Mouse (Mus musculus): ENCODE measurements around the gene 2610507B11Rik. TPM values are rescaled to one million over a fixed set of nuclear protein-coding genes. Genes with fewer than 3 reads are reported as not detected.

Gene 2610507B11Rik
- total and polyA plus RNA-seq, 2 experiments from 2014 or later = 91.2 to 108 TPM

GRCm38 (mm10) chr11:78240193-78240857 lies 21.2 kb upstream of the 2610507B11Rik start:
- ATAC-seq (ENCODE audit: insufficient read depth, low read depth) (no peak), DNase-seq (ENCODE audit: low spot score) (no peak)
- Histone ChIP-seq H3K9ac (replicated peaks; ENCODE audit: low read depth, low read length) (no peak overlapping the region), H3K4me1 (ENCODE audit: control insufficient read depth, insufficient read depth) (peaks cover 15% of the 10 kb centered on the region), H3K36me3 (replicated peaks; ENCODE audit: control insufficient read depth, insufficient read depth, low read length) (peaks cover 11% of the 10 kb centered on the region), H3K4me2 (ENCODE audit: low read depth, low read length) (no peak overlapping the region), H3K9me3 (replicated peaks; ENCODE audit: control insufficient read depth, low read length) (no peaks in the 10 kb centered on the region), H3K27ac (ENCODE audit: low read depth) (peak overlapping the region; percentile 30; the same call in 1 of the 2 replicates), H3K27me3 (ENCODE audit: control insufficient read depth, insufficient read depth, low read length) (no peaks in the 10 kb centered on the region), H3K4me3 (ENCODE audit: low read depth, low read length) (no peak overlapping the region)
- WGBS = 51% methylated on average over 9 of the region's 9 CpGs
- TF ChIP-seq CTCF (IDR thresholded peaks at IDR 0.05; ENCODE audit: low read depth) = no peak
- TF ChIP-seq EP300 (IDR thresholded peaks at IDR 0.05; ENCODE audit: low read depth) = no peak

DNA sequence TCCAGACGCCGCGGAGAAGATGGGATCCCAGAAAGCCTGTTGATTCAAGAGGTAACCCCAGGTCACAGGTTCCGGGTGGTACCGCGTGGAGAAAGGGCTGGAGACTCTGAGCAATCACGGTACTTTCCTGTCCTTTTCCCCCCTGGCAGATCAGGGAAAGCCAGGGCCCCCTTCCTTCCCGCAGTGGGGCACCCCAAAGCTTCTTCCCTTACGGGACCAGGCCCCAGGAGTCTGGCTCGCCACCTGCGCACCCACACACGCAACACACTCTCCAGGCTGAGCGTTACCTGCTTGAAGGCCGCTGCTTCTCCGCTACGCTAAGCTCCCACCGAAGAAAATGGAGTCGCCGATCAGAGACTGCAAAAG lies 16.3 kb upstream of the 2610507B11Rik start:
- DNase-seq (ENCODE audit: low spot score) (peak; percentile 14), ATAC-seq (ENCODE audit: insufficient read depth, low read depth) (peak; percentile 29)
- peaks cover 11% of the 10 kb centered on the region for H3K36me3 ChIP-seq (replicated peaks; ENCODE audit: control insufficient read depth, insufficient read depth, low read length)
- peak overlapping the region; percentile 89 for H3K4me2 ChIP-seq (ENCODE audit: low read depth, low read length)
- H3K9ac ChIP-seq (replicated peaks; ENCODE audit: low read depth, low read length) = peak overlapping the region; percentile 93
- no peaks in the 10 kb centered on the region for H3K27me3 ChIP-seq (ENCODE audit: control insufficient read depth, insufficient read depth, low read length)
- TF ChIP-seq EP300 (IDR thresholded peaks at IDR 0.05; ENCODE audit: low read depth) (no peak), CTCF (IDR thresholded peaks at IDR 0.05; ENCODE audit: low read depth) (no peak)
- H3K9me3 ChIP-seq (replicated peaks; ENCODE audit: control insufficient read depth, low read length) = no peaks in the 10 kb centered on the region
- WGBS = under 1% methylated on average over 19 of the region's 19 CpGs
- peaks cover 20% of the 10 kb centered on the region for H3K4me1 ChIP-seq (ENCODE audit: control insufficient read depth, insufficient read depth)
- peak overlapping the region; percentile 84 for H3K4me3 ChIP-seq (ENCODE audit: low read depth, low read length)
- peak overlapping the region; percentile 98 for H3K27ac ChIP-seq (ENCODE audit: low read depth)

GRCm38 (mm10) chr11:78245627-78246317 lies 15.8 kb upstream of the 2610507B11Rik start, which contains the start of the genes Sdf2 and Supt6:
Sdf2 (plus strand) TSS chr11:78245746.
Supt6 (minus strand) TSS chr11:78245987.
- TF ChIP-seq CTCF (IDR thresholded peaks at IDR 0.05; ENCODE audit: low read depth) (no peak), EP300 (IDR thresholded peaks at IDR 0.05; ENCODE audit: low read depth) (peak; percentile 85; the same call in 1 of the 2 replicates)
- no peaks in the 10 kb centered on the region for H3K9me3 ChIP-seq (replicated peaks; ENCODE audit: control insufficient read depth, low read length)
- H3K4me1 ChIP-seq (ENCODE audit: control insufficient read depth, insufficient read depth) = peaks cover 17% of the 10 kb centered on the region
- WGBS = under 1% methylated on average over 50 of the region's 50 CpGs
- no peaks in the 10 kb centered on the region for H3K27me3 ChIP-seq (ENCODE audit: control insufficient read depth, insufficient read depth, low read length)
- H3K9ac ChIP-seq (replicated peaks; ENCODE audit: low read depth, low read length) = peak within 1 kb of the TSS; percentile 93
- peak within 1 kb of the TSS; percentile 89 for H3K4me2 ChIP-seq (ENCODE audit: low read depth, low read length)
- DNase-seq (ENCODE audit: low spot score) (peak; percentile 92), ATAC-seq (ENCODE audit: insufficient read depth, low read depth) (peak; percentile 94)
- peak within 1 kb of the TSS; percentile 84 for H3K4me3 ChIP-seq (ENCODE audit: low read depth, low read length)
- peaks cover 8% of the 10 kb centered on the region for H3K36me3 ChIP-seq (replicated peaks; ENCODE audit: control insufficient read depth, insufficient read depth, low read length)
- peak within 1 kb of the TSS; percentile 98 for H3K27ac ChIP-seq (ENCODE audit: low read depth)

DNA sequence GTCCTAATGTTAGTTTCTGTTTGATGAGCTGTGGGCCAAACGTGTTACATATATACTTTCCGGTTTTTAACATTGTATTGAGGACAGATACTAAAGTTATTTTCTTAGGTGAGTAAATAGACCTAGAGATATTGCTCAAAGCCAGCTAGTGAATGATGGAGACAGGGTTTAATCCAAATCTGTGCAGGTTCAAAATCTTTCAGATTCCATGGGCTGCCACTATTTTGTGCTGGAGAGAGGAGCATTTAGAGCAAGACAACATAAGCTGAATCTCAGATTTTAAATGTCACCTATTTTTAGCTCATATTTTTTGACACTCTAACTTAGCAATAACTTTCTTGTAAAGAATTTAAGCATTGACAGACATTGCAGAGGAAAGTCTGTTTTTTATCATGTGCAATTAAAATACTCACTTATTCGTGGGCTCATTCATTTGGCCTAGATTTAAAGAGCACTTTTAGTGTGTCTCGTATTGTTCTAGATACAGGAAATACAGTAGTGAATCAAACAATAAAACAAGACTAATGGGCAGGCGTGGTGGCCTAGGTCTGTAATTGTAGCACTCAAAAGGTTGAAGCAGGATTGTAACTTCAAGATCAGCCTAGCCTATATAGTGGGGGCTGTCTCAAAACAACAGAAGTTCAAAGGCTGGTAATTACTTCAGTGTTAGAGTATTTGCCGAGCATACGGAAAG lies 15.1 kb upstream of the 2610507B11Rik start:
- Histone ChIP-seq H3K9ac (replicated peaks; ENCODE audit: low read depth, low read length) (peak overlapping the region; percentile 93; the same call in 1 of the 2 replicates), H3K27ac (ENCODE audit: low read depth) (peak overlapping the region; percentile 98), H3K36me3 (replicated peaks; ENCODE audit: control insufficient read depth, insufficient read depth, low read length) (peaks cover 13% of the 10 kb centered on the region), H3K4me3 (ENCODE audit: low read depth, low read length) (peak overlapping the region; percentile 84), H3K4me1 (ENCODE audit: control insufficient read depth, insufficient read depth) (peaks cover 17% of the 10 kb centered on the region), H3K27me3 (ENCODE audit: control insufficient read depth, insufficient read depth, low read length) (no peaks in the 10 kb centered on the region), H3K4me2 (ENCODE audit: low read depth, low read length) (peak overlapping the region; percentile 89), H3K9me3 (replicated peaks; ENCODE audit: control insufficient read depth, low read length) (no peaks in the 10 kb centered on the region)
- DNase-seq (ENCODE audit: low spot score) (no peak), ATAC-seq (ENCODE audit: insufficient read depth, low read depth) (no peak)
- TF ChIP-seq CTCF (IDR thresholded peaks at IDR 0.05; ENCODE audit: low read depth) = no peak
- no peak for TF ChIP-seq EP300 (IDR thresholded peaks at IDR 0.05; ENCODE audit: low read depth)
- 35% methylated on average over 7 of the region's 7 CpGs for WGBS

GRCm38 (mm10) chr11:78247012-78247348 lies 14.6 kb upstream of the 2610507B11Rik start:
- H3K9ac ChIP-seq (replicated peaks; ENCODE audit: low read depth, low read length) = no peak overlapping the region
- peaks cover 17% of the 10 kb centered on the region for H3K4me1 ChIP-seq (ENCODE audit: control insufficient read depth, insufficient read depth)

More at GRCm38 (mm10) chr11:78247012-78247348, 14.6 kb upstream of the 2610507B11Rik start:
- DNase-seq (ENCODE audit: low spot score) (no peak), ATAC-seq (ENCODE audit: insufficient read depth, low read depth) (no peak)
- Histone ChIP-seq H3K4me2 (ENCODE audit: low read depth, low read length) (peak overlapping the region; percentile 89), H3K4me3 (ENCODE audit: low read depth, low read length) (0 out of 2 replicates have a peak overlapping the region, but pooled peaks have one; percentile 84), H3K36me3 (replicated peaks; ENCODE audit: control insufficient read depth, insufficient read depth, low read length) (peaks cover 16% of the 10 kb centered on the region), H3K9me3 (replicated peaks; ENCODE audit: control insufficient read depth, low read length) (no peaks in the 10 kb centered on the region), H3K27ac (ENCODE audit: low read depth) (no peak overlapping the region), H3K27me3 (ENCODE audit: control insufficient read depth, insufficient read depth, low read length) (no peaks in the 10 kb centered on the region)
- 53% methylated on average over 3 of the region's 3 CpGs for whole genome bisulfite sequencing
- TF ChIP-seq EP300 (IDR thresholded peaks at IDR 0.05; ENCODE audit: low read depth) (no peak), CTCF (IDR thresholded peaks at IDR 0.05; ENCODE audit: low read depth) (no peak)
